Mouse (Mus musculus): ENCODE data around the gene Lingo1.

DNA sequence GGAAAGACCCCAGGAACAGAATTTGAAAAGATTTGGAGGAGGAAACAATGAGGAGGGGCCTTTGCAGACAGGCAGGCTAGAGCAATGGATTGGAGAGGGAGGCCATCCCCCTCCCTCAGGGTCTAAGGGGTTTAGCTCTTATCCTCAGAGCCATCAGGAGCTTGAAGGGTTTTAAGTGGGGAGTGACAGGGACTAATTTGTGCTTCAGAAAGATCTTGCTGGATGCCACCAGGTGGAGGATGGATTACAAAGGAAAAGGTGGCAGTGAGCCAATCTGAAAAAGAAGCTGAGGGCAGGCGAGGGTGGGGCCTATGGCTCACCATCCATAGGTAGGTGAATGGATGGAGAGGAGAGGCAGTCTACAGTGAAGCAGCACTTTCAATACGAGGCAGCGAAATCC, 105.0 kb downstream of the Lingo1 start:
- no peak for TF ChIP-seq GATA1 (IDR thresholded peaks at IDR 0.05; ENCODE audit: low read length)
- TF ChIP-seq TAL1 (IDR thresholded peaks at IDR 0.05; ENCODE audit: low read length) = no peak

Data from erythroblast, embryonic 14.5 days (primary cell).